Mouse (Mus musculus): Measurements from ENCODE around the gene Mark2. TPM values are rescaled to one million over a fixed set of nuclear protein-coding genes. Genes with fewer than 3 reads are reported as not detected.
"Not testable (repeated sequence)": the region's sequence is repeated elsewhere in the genome, so short reads cannot be mapped to it uniquely, and the experiment has no call there.

Mark2 gene
- polyA plus RNA-seq (2017; shearing (Covaris generic)), result 10 to 100 TPM; 50.5 to 69.5 (median 57.4) TPM

- peak; percentile 93 for ATAC-seq
These were observed at the start of gene Mark2 for GRCm38 (mm10) chr19:7341512-7342397. Gene Mark2, minus strand, starts transcription at chr19:7341860.

DNA sequence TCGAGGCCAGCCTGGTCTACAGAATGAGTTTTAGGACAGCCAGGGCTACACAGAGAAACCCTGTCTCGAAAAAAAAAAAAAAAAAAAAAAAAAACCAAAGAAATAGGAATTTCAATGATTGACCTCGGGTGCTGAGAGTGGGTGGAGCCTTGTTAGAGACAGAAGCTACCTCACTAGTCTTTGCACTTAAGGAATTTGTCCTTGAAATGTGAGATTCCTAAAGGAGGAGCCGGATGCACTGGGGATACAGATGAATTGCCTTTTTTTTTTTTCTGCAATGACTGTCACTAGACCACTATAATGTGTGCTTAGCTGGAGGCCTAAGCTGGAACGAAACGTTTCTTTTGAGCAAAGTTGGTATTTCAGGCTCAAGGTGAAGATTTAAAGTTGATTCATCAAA, 46.8 kb upstream of the Mark2 start:
- no peak for ATAC-seq

- ATAC-seq, result no peak
These were observed 44.4 kb upstream of the Mark2 start for GRCm38 (mm10) chr19:7386042-7386441.

GRCm38 (mm10) chr19:7382903-7383865, 41.5 kb upstream of the Mark2 start, which contains the start of gene Spindoc:
Gene Spindoc, minus strand, starts transcription at chr19:7382994.
- peak; percentile 93 for ATAC-seq

GRCm38 (mm10) chr19:7382248-7382902, 40.7 kb upstream of the Mark2 start:
- ATAC-seq, result peak; percentile 13

- no peak for ATAC-seq
These were observed 40.2 kb upstream of the Mark2 start for GRCm38 (mm10) chr19:7381906-7382247.

DNA sequence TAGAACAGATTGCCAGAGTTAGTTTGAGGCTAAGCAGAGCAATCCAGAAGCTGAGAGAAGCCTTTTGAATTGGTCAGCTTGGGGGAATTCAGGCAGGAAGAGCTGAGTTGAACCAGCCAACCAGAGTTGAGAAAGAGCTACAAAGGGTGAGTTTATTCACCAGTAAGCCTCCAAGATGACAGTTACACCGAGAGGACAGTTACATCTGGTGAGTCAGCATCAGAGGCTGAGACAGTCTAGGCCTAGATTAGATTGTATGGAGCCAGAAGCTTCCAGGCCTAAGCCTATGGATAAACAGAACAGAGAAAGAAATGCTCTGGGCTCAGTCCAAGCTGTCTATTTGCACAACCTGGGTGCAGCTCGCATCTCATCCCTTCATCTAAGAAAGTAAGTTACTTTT, 36.0 kb upstream of the Mark2 start:
- no peak for ATAC-seq

- ATAC-seq, result no peak
These were observed 32.8 kb upstream of the Mark2 start for GRCm38 (mm10) chr19:7374491-7374890.

GRCm38 (mm10) chr19:7369469-7369868, 27.8 kb upstream of the Mark2 start:
- ATAC-seq, result not testable (repeated sequence)

- ATAC-seq, result no peak
These were observed 12.0 kb upstream of the Mark2 start for GRCm38 (mm10) chr19:7353636-7354035.

- no peak for ATAC-seq
These were observed 11.3 kb upstream of the Mark2 start for GRCm38 (mm10) chr19:7352809-7353495.

DNA sequence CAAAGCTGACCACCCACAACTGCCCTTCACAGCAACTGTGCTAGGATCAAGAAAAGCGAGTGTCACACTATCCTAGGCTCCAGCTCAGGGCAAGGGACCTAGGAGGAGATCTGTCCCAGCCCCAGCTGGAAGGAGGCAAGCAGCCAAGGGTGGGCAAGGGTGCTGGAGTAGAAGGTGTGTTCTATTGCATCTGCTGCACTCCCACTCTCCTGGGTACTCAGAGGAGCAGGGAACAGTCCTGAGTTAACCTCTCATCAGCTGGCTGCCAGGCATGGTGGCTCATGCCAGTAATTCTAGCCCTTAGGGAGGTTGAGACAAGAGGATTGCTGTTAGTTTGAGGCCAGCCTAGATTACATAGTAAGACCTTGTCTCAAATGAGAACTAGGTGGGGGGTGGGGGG, 8.3 kb upstream of the Mark2 start:
- ATAC-seq, result no peak

DNA sequence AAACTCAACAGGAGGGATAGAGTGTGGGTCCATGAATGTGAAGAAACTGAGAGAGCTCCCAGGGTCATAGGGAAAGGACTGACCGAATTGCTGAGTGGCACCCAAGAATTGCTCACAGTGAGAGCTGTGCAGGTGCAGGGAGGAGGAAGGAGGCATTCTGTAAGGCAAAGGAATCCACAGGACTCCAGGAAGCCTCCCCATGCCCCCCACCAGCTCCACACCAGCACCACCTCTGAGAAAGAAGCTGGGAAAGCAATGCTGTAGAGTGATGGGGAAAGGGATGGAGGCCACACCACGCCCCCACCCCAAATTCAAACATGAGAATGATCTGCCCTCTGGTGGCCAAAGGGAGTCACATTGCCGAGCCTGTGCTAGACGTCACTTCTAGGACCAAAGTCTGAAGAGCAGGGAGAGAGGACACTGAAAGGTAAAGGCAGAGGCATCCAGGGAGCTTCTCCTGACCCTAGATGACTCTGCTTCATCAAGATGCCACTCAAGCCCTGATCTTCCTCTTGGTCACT, 3.6 kb upstream of the Mark2 start:
- ATAC-seq, result no peak

GRCm38 (mm10) chr19:7342646-7343045, 986 bp upstream of the Mark2 start:
- no peak for ATAC-seq

DNA sequence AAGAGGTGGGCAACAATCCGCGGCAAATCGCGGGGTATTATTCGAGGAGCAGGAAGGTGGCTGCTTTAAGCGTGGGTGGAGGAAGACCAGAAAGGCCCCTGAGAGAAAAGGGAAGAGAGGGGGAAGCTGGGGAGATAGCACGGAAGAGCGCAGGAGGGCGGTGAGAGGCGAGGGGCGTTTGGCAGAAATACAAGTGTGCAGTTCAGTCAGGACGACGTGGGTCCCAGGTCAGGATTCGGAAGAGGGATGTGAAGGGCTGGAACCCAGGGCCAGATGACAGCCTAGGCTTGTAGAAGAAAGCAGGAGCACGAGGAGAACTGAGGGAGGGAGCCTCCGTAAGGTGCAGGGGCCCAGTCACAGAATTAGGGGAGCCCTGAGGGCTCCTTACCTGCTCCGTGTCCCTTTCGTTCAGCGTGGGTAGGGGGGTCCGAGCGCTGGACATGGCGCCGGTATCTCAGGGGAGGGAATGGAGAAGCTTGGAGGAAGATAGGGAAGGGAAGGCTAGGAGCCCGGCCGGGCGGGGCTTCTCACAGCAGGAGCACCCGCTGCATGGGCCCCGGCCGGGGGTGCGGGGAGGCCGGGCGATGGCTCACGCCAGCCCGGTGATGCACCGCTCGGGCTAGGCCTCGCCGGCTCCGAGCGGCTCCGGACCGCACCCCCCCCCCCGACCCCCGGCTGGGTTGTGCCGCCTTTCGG, 732 bp downstream of the Mark2 start:
- peak; percentile 1 for ATAC-seq

DNA sequence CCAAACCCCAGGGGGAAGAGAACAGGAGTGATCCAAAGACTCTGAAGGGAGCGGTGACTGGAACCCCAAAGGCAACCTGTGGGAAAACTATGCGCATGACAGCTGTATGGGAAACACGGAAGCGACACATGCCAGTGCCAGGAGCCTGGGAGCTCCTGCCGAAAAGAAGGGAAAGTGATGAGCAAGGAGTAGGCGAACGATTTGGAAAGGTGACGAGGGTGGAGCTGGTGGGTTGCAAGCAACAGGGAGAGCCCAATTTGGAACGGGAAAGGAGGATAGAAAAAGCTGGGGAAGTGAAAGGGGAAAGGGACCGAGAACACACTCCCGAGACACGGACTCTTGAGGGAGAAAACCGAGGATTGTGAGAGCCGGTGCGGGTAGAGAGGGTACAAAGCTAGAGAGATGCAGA, 1.3 kb downstream of the Mark2 start:
- no peak for ATAC-seq

- ATAC-seq, result no peak
These were observed 1.8 kb downstream of the Mark2 start for GRCm38 (mm10) chr19:7339867-7340266.

- ATAC-seq, result no peak
These were observed 2.6 kb downstream of the Mark2 start for GRCm38 (mm10) chr19:7339026-7339425.

DNA sequence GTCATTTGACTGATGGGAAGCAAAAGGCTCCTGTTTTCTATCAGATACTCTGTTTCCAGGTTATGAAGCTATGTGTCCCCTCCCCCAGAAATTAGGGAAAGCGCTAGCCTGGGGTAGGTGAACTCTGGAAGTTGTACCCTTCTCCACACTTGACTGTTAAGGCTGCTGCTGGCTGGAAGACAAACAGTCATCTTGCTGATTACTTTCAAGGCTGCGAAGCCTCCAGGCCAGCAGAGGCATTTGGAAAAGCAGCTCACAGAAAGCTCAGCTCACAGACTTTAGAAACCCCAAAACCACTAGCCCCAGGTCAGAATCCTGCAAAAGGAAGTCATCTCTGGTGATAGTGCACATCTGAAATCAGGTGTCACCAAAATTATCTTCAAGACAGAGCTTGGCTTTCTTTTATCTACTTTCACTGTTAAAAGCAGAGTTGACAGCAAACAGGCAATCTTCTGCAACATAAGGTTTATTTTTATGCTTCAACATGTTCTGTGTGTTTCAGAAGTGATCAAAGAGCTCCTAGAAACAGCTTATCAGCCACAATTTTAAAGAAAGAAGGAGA, 3.8 kb downstream of the Mark2 start:
- ATAC-seq, result no peak

- no peak for ATAC-seq
These were observed 6.0 kb downstream of the Mark2 start for GRCm38 (mm10) chr19:7335656-7336055.

- ATAC-seq, result no peak
These were observed 7.6 kb downstream of the Mark2 start for GRCm38 (mm10) chr19:7334049-7334448.

Data from inflammation-experienced regulatory T-cells, adult 6 months (primary cell).